Mouse (Mus musculus) liver, adult 2 months (tissue): Measurements from ENCODE around the gene Atp6v0c.

Source experiments
- CTCF ChIP-seq: fragments of 200-500 bp; IDR thresholded peaks from 2 replicates; pipeline ENCODE4 v1.5.1; 2011; ENCODE audit warnings: low read depth, low read length, control low read depth
- POLR2A ChIP-seq: fragments of 200-500 bp; IDR thresholded peaks from 2 replicates; pipeline ENCODE4 v1.6.1; 2011; ENCODE audit warnings: low read length, control low read depth; ENCODE audit not compliant: insufficient read depth; ENCODE audit errors: extremely low read depth

- TF ChIP-seq POLR2A (no peak), CTCF (no peak)
Observed at GRCm38 (mm10) chr17:24156394-24156793, 13.1 kb downstream of the Atp6v0c start.
